Mouse (Mus musculus) MEL (cell line): ENCODE results near the gene Gnat1. TPM values are rescaled to one million over a fixed set of nuclear protein-coding genes. Genes with fewer than 3 reads are reported as not detected.

ENCODE experiments used
- DNase-seq: peaks from one replicate; pipeline ENCODE4 v3.0.0; 2011; ENCODE audit warnings: low read depth, low spot score
- H3K27ac ChIP-seq: 2 replicates; pipeline ENCODE4 v1.5.1; 2012; ENCODE audit warnings: low read depth, mild to moderate bottlenecking, control low read depth, low read length, moderate library complexity; ENCODE audit not compliant: control insufficient read depth
- H3K27me3 ChIP-seq, 2 experiments: fragments of 150-350 bp in 1 of 2; sonication (generic) in 1 of 2; 2 replicates each; pipeline ENCODE4 v1.6.1; 2012; ENCODE audit warnings: low read length in 2 of 2, mild to moderate bottlenecking in 2 of 2, improper control_type of control experiment in 1 of 2, moderate library complexity in 1 of 2; ENCODE audit not compliant: insufficient read depth in 2 of 2, control insufficient read depth in 1 of 2
- H3K36me3 ChIP-seq, 2 experiments: 2 replicates each; pipeline ENCODE4 v1.6.1; 2012 to 2014; ENCODE audit warnings: low read length in 2 of 2, improper control_type of control experiment in 1 of 2, inconsistent platforms in 1 of 2, mild to moderate bottlenecking in 1 of 2; ENCODE audit not compliant: insufficient read depth in 2 of 2, control insufficient read depth in 1 of 2
- H3K4me1 ChIP-seq, 2 experiments: fragments of 150-350 bp in 1 of 2; sonication (generic) in 1 of 2; 2 replicates each; pipeline ENCODE4 v1.6.1; 2012; ENCODE audit warnings: low read length in 2 of 2, improper control_type of control experiment in 1 of 2, mild to moderate bottlenecking in 1 of 2; ENCODE audit not compliant: insufficient read depth in 2 of 2, control insufficient read depth in 1 of 2
- H3K4me3 ChIP-seq, 2 experiments: fragments of 150-350 bp in 1 of 2; sonication (generic) in 1 of 2; 2 replicates each; pipeline ENCODE4 v1.5.1; 2012; ENCODE audit warnings: low read depth in 2 of 2, low read length in 2 of 2, mild to moderate bottlenecking in 2 of 2, moderate library complexity in 2 of 2, control low read depth in 1 of 2, improper control_type of control experiment in 1 of 2; ENCODE audit not compliant: control insufficient read depth in 1 of 2, insufficient read depth in 1 of 2
- H3K79me2 ChIP-seq: 2 replicates; pipeline ENCODE4 v1.6.1; 2012; ENCODE audit warnings: mild to moderate bottlenecking, low read length, moderate library complexity; ENCODE audit not compliant: control insufficient read depth, poor library complexity, insufficient read depth
- H3K9ac ChIP-seq: 2 replicates; pipeline ENCODE4 v1.6.1; 2012; ENCODE audit warnings: low read depth, mild to moderate bottlenecking, control low read depth, low read length, moderate library complexity; ENCODE audit not compliant: control insufficient read depth, poor library complexity, severe bottlenecking
- H3K9me3 ChIP-seq: fragments of 150-350 bp; sonication (generic); replicated peaks from 2 replicates; pipeline ENCODE4 v1.6.1; 2012; ENCODE audit warnings: mild to moderate bottlenecking, low read length, improper control_type of control experiment, moderate library complexity; ENCODE audit not compliant: insufficient read depth
- BHLHE40 ChIP-seq: IDR thresholded peaks from 2 replicates; pipeline ENCODE4 v1.6.1; 2012; ENCODE audit warnings: low read depth, mild to moderate bottlenecking, inconsistent platforms, low read length, improper control_type of control experiment, borderline replicate concordance
- CTCF ChIP-seq, 3 experiments: IDR thresholded peaks in 2 of 3; conservative IDR thresholded peaks in 1 of 3; 2 replicates each; pipeline ENCODE4 v1.5.1; 2011 to 2012; ENCODE audit warnings: low read length in 3 of 3, low read depth in 2 of 3, mild to moderate bottlenecking in 2 of 3, improper control_type of control experiment in 1 of 3, inconsistent platforms in 1 of 3, mixed read lengths in 1 of 3, moderate library complexity in 1 of 3; ENCODE audit not compliant: control insufficient read depth in 1 of 3, insufficient read depth in 1 of 3, poor library complexity in 1 of 3, severe bottlenecking in 1 of 3
- ELF1 ChIP-seq: IDR thresholded peaks from 2 replicates; pipeline ENCODE4 v1.6.1; 2014; ENCODE audit warnings: low read depth, mild to moderate bottlenecking, inconsistent platforms, low read length, improper control_type of control experiment, moderate library complexity
- EP300 ChIP-seq, 2 experiments: IDR thresholded peaks; 2 replicates each; pipeline ENCODE4 v1.6.1; 2011; ENCODE audit warnings: improper control_type of control experiment in 2 of 2, low read length in 2 of 2, low read depth in 1 of 2, mild to moderate bottlenecking in 1 of 2
- GATA1 ChIP-seq: IDR thresholded peaks from 2 replicates; pipeline ENCODE4 v1.6.1; 2011; ENCODE audit warnings: low read depth, low read length, improper control_type of control experiment
- HCFC1 ChIP-seq: IDR thresholded peaks from 2 replicates; pipeline ENCODE4 v1.6.1; 2012; ENCODE audit warnings: low read depth, mild to moderate bottlenecking, inconsistent platforms, low read length, improper control_type of control experiment, moderate library complexity
- KAT2A ChIP-seq: conservative IDR thresholded peaks from 2 replicates; pipeline ENCODE4 v1.6.1; 2012; ENCODE audit warnings: low read depth, low read length, improper control_type of control experiment, inconsistent platforms
- MAFK ChIP-seq: IDR thresholded peaks from 2 replicates; pipeline ENCODE4 v1.6.1; 2011; ENCODE audit warnings: low read depth, mild to moderate bottlenecking, low read length, improper control_type of control experiment, borderline replicate concordance
- MEF2A ChIP-seq: IDR thresholded peaks from 2 replicates; pipeline ENCODE4 v1.6.1; 2014; ENCODE audit warnings: low read depth, mild to moderate bottlenecking, inconsistent platforms, low read length, improper control_type of control experiment; ENCODE audit not compliant: poor library complexity, insufficient replicate concordance, severe bottlenecking; ENCODE audit errors: extremely low read depth
- MXI1 ChIP-seq: IDR thresholded peaks from 2 replicates; pipeline ENCODE4 v1.6.1; 2011; ENCODE audit warnings: mild to moderate bottlenecking, low read depth, low read length, improper control_type of control experiment
- MYB ChIP-seq: IDR thresholded peaks from 2 replicates; pipeline ENCODE4 v1.6.1; 2011; ENCODE audit warnings: mild to moderate bottlenecking, low read depth, low read length, improper control_type of control experiment
- NELFE ChIP-seq: IDR thresholded peaks from 2 replicates; pipeline ENCODE4 v1.6.1; 2011; ENCODE audit warnings: low read depth, low read length, improper control_type of control experiment
- POLR2A ChIP-seq, 2 experiments: IDR thresholded peaks; 2 replicates each; pipeline ENCODE4 v1.6.1; 2011 to 2012; ENCODE audit warnings: low read length in 2 of 2, mild to moderate bottlenecking in 2 of 2, control low read depth in 1 of 2, improper control_type of control experiment in 1 of 2, low read depth in 1 of 2, moderate library complexity in 1 of 2; ENCODE audit not compliant: control insufficient read depth in 1 of 2, insufficient read depth in 1 of 2, poor library complexity in 1 of 2
- POLR2AphosphoS5 ChIP-seq: IDR thresholded peaks from 2 replicates; pipeline ENCODE4 v1.6.1; 2012; ENCODE audit warnings: low read depth, borderline replicate concordance, mild to moderate bottlenecking, inconsistent platforms, low read length, moderate library complexity, mixed read lengths
- RAD21 ChIP-seq: IDR thresholded peaks from 2 replicates; pipeline ENCODE4 v1.6.1; 2011; ENCODE audit warnings: mild to moderate bottlenecking, low read depth, low read length, improper control_type of control experiment
- SIN3A ChIP-seq: IDR thresholded peaks from 2 replicates; pipeline ENCODE4 v1.6.1; 2012; ENCODE audit warnings: low read length, improper control_type of control experiment, inconsistent platforms
- SMC3 ChIP-seq: IDR thresholded peaks from 2 replicates; pipeline ENCODE4 v1.6.1; 2011; ENCODE audit warnings: low read depth, low read length, improper control_type of control experiment
- TBP ChIP-seq: IDR thresholded peaks from 2 replicates; pipeline ENCODE4 v1.8.0; 2011; ENCODE audit warnings: low read depth, low read length, improper control_type of control experiment
- ZC3H11A ChIP-seq: IDR thresholded peaks from 2 replicates; pipeline ENCODE4 v1.6.1; 2012; ENCODE audit warnings: low read depth, mild to moderate bottlenecking, inconsistent platforms, low read length, improper control_type of control experiment
- ZMIZ1 ChIP-seq: IDR thresholded peaks from 2 replicates; pipeline ENCODE4 v1.6.1; 2012; ENCODE audit warnings: low read depth, mild to moderate bottlenecking, inconsistent platforms, low read length, improper control_type of control experiment, moderate library complexity
- polyA plus RNA-seq, 2 experiments: library from polyadenylated mRNA; stranded (reverse) in 1 of 2; unstranded in 1 of 2; fragments of >175 nt in 1 of 2; fragments of >200 nt in 1 of 2; gene quantifications; 2 replicates each; pipeline versions ENCODE4 v1.2.1 to v1.2.4; 2012; ENCODE audit warnings: low replicate concordance in 2 of 2, low read depth in 1 of 2; ENCODE audit not compliant: insufficient read length in 2 of 2, insufficient read depth in 1 of 2, missing spikeins in 1 of 2
- total RNA-seq: library from RNA; depleted of rRNA; stranded (reverse); fragments of 300-350 nt; gene quantifications from 2 replicates; pipeline ENCODE4 v1.2.3, GENCODE M21; 2012

The Gnat1 gene
- total and polyA plus RNA-seq, 3 experiments: 0.27 to 326 TPM; not detected in 1

DNA sequence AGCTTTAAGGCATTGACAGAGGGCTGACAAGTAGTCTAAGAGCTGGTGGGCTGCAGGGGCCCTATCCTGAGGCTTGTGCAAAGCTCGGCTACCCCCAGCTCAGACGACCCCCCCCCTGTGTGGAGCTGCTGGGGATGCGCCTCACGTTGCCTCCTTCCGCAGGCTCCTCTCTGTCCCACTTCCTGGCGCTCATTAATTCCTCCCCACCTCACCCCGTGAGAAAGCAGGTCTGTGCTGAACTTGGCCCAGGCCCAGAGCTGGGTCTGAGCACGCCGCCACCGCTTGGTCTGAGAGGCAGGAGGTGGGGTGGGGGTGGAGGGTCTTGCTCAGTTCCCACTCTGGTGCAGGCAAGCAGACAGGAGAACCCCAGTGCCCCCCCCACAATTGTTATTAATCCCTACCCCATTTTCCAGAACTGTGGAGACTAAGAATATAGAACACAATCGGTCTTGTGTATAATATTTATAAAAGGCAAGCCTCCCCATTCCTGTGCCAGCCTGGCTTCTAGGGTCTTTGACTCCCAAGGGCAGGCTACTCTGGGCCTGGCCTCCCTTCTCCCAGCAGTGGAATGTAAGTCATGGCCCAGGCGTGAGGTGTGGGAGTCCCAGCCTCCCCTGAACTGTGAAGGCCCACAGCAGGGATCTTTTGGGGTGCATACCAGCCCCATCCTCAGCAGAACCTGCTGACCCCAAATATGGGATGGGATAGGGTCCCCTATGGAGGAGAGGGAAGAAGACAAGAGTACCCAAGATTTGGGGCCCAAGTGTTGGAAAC, 28.6 kb downstream of the Gnat1 start:
- Histone ChIP-seq H3K4me1 (no peaks in the 10 kb centered on the region), H3K27me3 (peaks cover 4% of the 10 kb centered on the region in 2 experiments)
- TF ChIP-seq MYB (no peak), TBP (no peak), RAD21 (no peak), EP300 (IDR thresholded peaks at IDR 0.05; ENCODE audit: low read depth in 1 of 2, low read length in 2 of 2) (no peak), MAFK (no peak), ZMIZ1 (no peak), MEF2A (no peak), ELF1 (no peak), SIN3A (no peak), KAT2A (no peak), GATA1 (no peak), MXI1 (no peak), HCFC1 (no peak), NELFE (no peak), POLR2A (IDR thresholded peaks at IDR 0.05; ENCODE audit: control insufficient read depth in 1 of 2, insufficient read depth in 1 of 2, low read depth in 1 of 2, low read length in 2 of 2, poor library complexity in 1 of 2) (no peak), BHLHE40 (no peak), SMC3 (no peak), CTCF (IDR thresholded peaks at IDR 0.05 in 2 of 3, conservative IDR thresholded peaks at IDR 0.05 in 1 of 3; ENCODE audit: control insufficient read depth in 1 of 3, insufficient read depth in 1 of 3, low read depth in 2 of 3, low read length in 3 of 3, poor library complexity in 1 of 3, severe bottlenecking in 1 of 3) (no peak), ZC3H11A (no peak), POLR2AphosphoS5 (no peak)

DNA sequence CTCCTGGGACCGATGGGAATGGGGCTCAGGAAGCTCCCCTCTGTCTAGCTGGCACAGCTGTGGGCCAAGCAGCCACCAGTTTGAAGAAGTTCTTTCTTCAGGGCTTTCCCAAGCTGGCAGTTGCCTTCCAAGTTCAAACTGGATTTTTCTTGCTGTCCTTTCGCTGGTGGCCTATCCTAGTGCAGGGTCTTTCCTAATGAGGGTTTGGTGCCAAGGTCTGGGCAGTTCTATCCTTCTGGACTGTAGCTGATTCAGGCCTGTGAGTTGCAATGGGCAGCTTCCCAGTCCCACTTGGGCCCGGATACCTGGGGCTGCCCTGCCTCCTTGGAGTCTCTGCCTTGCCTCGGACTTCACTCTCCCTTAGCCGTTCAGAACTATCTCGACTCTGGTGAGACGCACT, 29.3 kb downstream of the Gnat1 start:
- peaks cover 3 to 4% of the 10 kb centered on the region in 2 experiments; a peak in 3 of 4 replicates for H3K27me3 ChIP-seq
- DNase-seq: no peak

More for the DNA sequence above, 28.6 kb downstream of the Gnat1 start:
- H3K36me3 ChIP-seq: no peaks in the 10 kb centered on the region
- H3K27ac ChIP-seq: no peak overlapping the region
- no peak for DNase-seq
- H3K9ac ChIP-seq: no peak overlapping the region
- no peaks in the 10 kb centered on the region for H3K9me3 ChIP-seq
- no peak overlapping the region for H3K4me3 ChIP-seq
- H3K79me2 ChIP-seq: no peaks in the 10 kb centered on the region

More for the DNA sequence above, 29.3 kb downstream of the Gnat1 start:
- Histone ChIP-seq H3K9ac (no peak overlapping the region), H3K79me2 (no peaks in the 10 kb centered on the region), H3K27ac (no peak overlapping the region), H3K9me3 (no peaks in the 10 kb centered on the region), H3K36me3 (no peaks in the 10 kb centered on the region), H3K4me3 (no peak overlapping the region), H3K4me1 (peaks cover 0 to 3% of the 10 kb centered on the region in 2 experiments; a peak in 1 of 4 replicates)
- no peak for TF ChIP-seq MAFK
- TF ChIP-seq, all 39 proteins: peak for 0
